Mouse (Mus musculus): Measurements from ENCODE around the gene Cacna1c.
"Not testable (repeated sequence)": the region's sequence is repeated elsewhere in the genome, so short reads cannot be mapped to it uniquely, and the experiment has no call there.

The Cacna1c gene

GRCm38 (mm10) chr6:119220297-119220696 is 24.1 kb upstream of the Cacna1c start:
- peak; percentile 74 for DNase-seq (ENCODE audit: low read depth, low spot score)
- peaks cover 3% of the 10 kb centered on the region; the same call in 1 of the 2 replicates for H3K36me3 ChIP-seq (ENCODE audit: control insufficient read depth, insufficient read depth, low read length, poor library complexity, severe bottlenecking)
- H3K27me3 ChIP-seq (ENCODE audit: control insufficient read depth, insufficient read depth, low read length, poor library complexity, severe bottlenecking) = no peaks in the 10 kb centered on the region

DNA sequence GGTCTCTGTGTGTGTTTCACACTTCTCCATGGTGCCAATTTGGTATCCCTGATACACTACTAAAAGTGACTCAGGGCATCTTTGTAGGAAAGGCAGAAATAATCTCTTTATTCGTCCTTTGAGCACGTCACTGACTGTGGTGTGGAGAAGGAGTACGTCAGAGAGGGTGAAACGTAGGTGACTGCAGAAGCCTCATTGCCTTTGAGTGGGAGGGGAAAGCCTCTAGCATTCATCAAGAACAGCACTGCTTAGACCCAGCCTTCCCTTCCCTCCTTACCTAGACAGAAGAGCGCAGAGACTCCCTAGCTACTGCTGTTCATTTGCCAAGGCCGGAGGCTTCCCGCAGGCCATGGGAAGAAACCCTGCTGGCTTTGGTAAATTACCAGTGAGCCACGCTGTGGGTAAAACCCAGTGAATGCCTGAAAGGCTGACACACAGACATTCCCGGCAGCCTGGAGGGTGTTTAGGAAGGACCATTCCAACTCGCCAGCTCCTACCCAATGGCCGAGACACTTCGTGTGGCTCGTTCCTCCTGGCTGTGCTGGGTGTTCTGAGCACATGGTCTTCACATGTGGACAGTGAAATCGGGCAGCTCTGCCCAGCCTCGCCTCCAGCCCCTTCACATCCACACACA is 23.1 kb upstream of the Cacna1c start:
- no peak for DNase-seq (ENCODE audit: low read depth, low spot score)
- no peaks in the 10 kb centered on the region for H3K27me3 ChIP-seq (ENCODE audit: control insufficient read depth, insufficient read depth, low read length, poor library complexity, severe bottlenecking)
- H3K36me3 ChIP-seq (ENCODE audit: control insufficient read depth, insufficient read depth, low read length, poor library complexity, severe bottlenecking) = peaks cover 5% of the 10 kb centered on the region; the same call in 1 of the 2 replicates

GRCm38 (mm10) chr6:119218591-119218990 is 22.4 kb upstream of the Cacna1c start:
- no peaks in the 10 kb centered on the region for H3K27me3 ChIP-seq (ENCODE audit: control insufficient read depth, insufficient read depth, low read length, poor library complexity, severe bottlenecking)
- peaks cover 5% of the 10 kb centered on the region; the same call in 1 of the 2 replicates for H3K36me3 ChIP-seq (ENCODE audit: control insufficient read depth, insufficient read depth, low read length, poor library complexity, severe bottlenecking)
- DNase-seq (ENCODE audit: low read depth, low spot score) = no peak

GRCm38 (mm10) chr6:119217661-119218060 is 21.4 kb upstream of the Cacna1c start:
- peaks cover 7% of the 10 kb centered on the region; the same call in 1 of the 2 replicates for H3K36me3 ChIP-seq (ENCODE audit: control insufficient read depth, insufficient read depth, low read length, poor library complexity, severe bottlenecking)

GRCm38 (mm10) chr6:119215040-119215613 is 18.9 kb upstream of the Cacna1c start:
- DNase-seq (ENCODE audit: low read depth, low spot score) = no peak
- peaks cover 7% of the 10 kb centered on the region; the same call in 1 of the 2 replicates for H3K36me3 ChIP-seq (ENCODE audit: control insufficient read depth, insufficient read depth, low read length, poor library complexity, severe bottlenecking)

More at GRCm38 (mm10) chr6:119217661-119218060, 21.4 kb upstream of the Cacna1c start:
- no peak for DNase-seq (ENCODE audit: low read depth, low spot score)
- no peaks in the 10 kb centered on the region for H3K27me3 ChIP-seq (ENCODE audit: control insufficient read depth, insufficient read depth, low read length, poor library complexity, severe bottlenecking)

DNA sequence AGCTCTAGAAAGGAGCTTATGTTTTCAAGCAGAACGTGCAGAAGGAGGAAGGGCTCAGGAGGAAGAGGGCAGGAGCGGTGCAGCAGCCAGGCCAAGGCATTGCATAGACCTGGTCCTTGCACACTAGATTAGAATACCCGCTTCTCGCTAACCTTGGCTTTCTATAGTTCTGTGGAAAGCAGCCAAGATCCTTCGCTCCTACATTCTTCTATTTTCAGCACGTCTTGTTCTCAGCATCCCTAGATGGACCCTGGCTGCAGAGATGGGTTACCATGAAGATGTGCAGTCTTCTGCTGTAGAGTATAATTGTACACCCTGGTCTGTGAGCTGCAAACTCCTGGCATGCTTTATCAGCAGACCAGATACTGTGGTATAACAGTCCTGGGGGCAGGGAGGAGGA is 18.0 kb upstream of the Cacna1c start:
- Histone ChIP-seq H3K27me3 (ENCODE audit: control insufficient read depth, insufficient read depth, low read length, poor library complexity, severe bottlenecking) (no peaks in the 10 kb centered on the region), H3K36me3 (ENCODE audit: control insufficient read depth, insufficient read depth, low read length, poor library complexity, severe bottlenecking) (peaks cover 7% of the 10 kb centered on the region; the same call in 1 of the 2 replicates)
- no peak for DNase-seq (ENCODE audit: low read depth, low spot score)

More at GRCm38 (mm10) chr6:119215040-119215613, 18.9 kb upstream of the Cacna1c start:
- no peaks in the 10 kb centered on the region for H3K27me3 ChIP-seq (ENCODE audit: control insufficient read depth, insufficient read depth, low read length, poor library complexity, severe bottlenecking)

- Histone ChIP-seq H3K27me3 (ENCODE audit: control insufficient read depth, insufficient read depth, low read length, poor library complexity, severe bottlenecking) (no peaks in the 10 kb centered on the region), H3K36me3 (ENCODE audit: control insufficient read depth, insufficient read depth, low read length, poor library complexity, severe bottlenecking) (peaks cover 7% of the 10 kb centered on the region; the same call in 1 of the 2 replicates)
- DNase-seq (ENCODE audit: low read depth, low spot score) = no peak
These were observed 17.2 kb upstream of the Cacna1c start for GRCm38 (mm10) chr6:119213375-119213774.

DNA sequence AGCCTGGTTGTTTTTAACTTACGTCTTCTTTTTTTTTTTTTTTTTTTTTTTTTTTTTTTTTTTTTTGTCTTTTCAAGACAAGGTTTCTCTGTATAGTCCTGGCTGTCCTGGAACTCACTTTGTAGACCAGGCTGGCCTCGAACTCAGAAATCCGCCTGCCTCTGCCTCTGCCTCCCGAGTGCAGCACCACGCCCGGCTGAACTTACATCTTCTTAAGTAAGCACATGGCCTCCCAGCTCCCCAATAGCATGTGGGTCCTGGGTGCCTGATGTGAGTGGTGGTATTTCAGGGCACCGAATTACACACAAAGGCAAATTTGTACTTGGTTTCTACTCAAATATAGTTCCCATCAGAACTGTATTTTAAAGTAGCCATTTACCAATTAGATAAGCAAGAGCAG is 9.8 kb upstream of the Cacna1c start:
- not testable (repeated sequence) for H3K36me3 ChIP-seq (ENCODE audit: control insufficient read depth, insufficient read depth, low read length, poor library complexity, severe bottlenecking); H3K27me3 ChIP-seq (ENCODE audit: control insufficient read depth, insufficient read depth, low read length, poor library complexity, severe bottlenecking); DNase-seq (ENCODE audit: low read depth, low spot score)

GRCm38 (mm10) chr6:119204915-119205314 is 8.7 kb upstream of the Cacna1c start:
- no peak for DNase-seq (ENCODE audit: low read depth, low spot score)
- no peaks in the 10 kb centered on the region for H3K27me3 ChIP-seq (ENCODE audit: control insufficient read depth, insufficient read depth, low read length, poor library complexity, severe bottlenecking)
- peaks cover 9% of the 10 kb centered on the region for H3K36me3 ChIP-seq (ENCODE audit: control insufficient read depth, insufficient read depth, low read length, poor library complexity, severe bottlenecking)

DNA sequence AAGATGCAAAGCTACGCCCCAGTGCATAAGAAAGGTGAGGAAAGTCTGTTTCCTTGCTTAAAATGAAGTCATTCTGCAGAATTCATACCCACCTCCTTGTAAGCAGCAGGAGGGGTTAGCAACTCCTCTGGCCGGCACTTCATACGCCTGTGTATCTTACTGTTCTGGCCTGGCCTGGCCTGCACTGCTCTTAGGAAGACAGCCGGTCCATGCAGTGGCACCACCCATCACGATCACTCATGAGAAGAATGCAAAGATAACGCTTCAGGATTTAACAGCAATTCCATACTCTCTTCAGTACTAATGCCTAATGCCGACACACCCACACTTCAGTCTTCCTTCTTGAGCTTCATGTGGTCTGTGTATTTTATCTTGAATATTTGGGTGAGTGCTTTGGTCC is 8.1 kb upstream of the Cacna1c start:
- no peaks in the 10 kb centered on the region for H3K27me3 ChIP-seq (ENCODE audit: control insufficient read depth, insufficient read depth, low read length, poor library complexity, severe bottlenecking)
- no peak for DNase-seq (ENCODE audit: low read depth, low spot score)
- peaks cover 9% of the 10 kb centered on the region for H3K36me3 ChIP-seq (ENCODE audit: control insufficient read depth, insufficient read depth, low read length, poor library complexity, severe bottlenecking)

GRCm38 (mm10) chr6:119201575-119201974 is 5.4 kb upstream of the Cacna1c start:
- Histone ChIP-seq H3K27me3 (ENCODE audit: control insufficient read depth, insufficient read depth, low read length, poor library complexity, severe bottlenecking) (no peaks in the 10 kb centered on the region), H3K36me3 (ENCODE audit: control insufficient read depth, insufficient read depth, low read length, poor library complexity, severe bottlenecking) (peaks cover 9% of the 10 kb centered on the region)
- no peak for DNase-seq (ENCODE audit: low read depth, low spot score)

- DNase-seq (ENCODE audit: low read depth, low spot score) = no peak
- Histone ChIP-seq H3K36me3 (ENCODE audit: control insufficient read depth, insufficient read depth, low read length, poor library complexity, severe bottlenecking) (peaks cover 7% of the 10 kb centered on the region), H3K27me3 (ENCODE audit: control insufficient read depth, insufficient read depth, low read length, poor library complexity, severe bottlenecking) (no peaks in the 10 kb centered on the region)
These were observed 4.1 kb upstream of the Cacna1c start for GRCm38 (mm10) chr6:119200362-119200761.

DNA sequence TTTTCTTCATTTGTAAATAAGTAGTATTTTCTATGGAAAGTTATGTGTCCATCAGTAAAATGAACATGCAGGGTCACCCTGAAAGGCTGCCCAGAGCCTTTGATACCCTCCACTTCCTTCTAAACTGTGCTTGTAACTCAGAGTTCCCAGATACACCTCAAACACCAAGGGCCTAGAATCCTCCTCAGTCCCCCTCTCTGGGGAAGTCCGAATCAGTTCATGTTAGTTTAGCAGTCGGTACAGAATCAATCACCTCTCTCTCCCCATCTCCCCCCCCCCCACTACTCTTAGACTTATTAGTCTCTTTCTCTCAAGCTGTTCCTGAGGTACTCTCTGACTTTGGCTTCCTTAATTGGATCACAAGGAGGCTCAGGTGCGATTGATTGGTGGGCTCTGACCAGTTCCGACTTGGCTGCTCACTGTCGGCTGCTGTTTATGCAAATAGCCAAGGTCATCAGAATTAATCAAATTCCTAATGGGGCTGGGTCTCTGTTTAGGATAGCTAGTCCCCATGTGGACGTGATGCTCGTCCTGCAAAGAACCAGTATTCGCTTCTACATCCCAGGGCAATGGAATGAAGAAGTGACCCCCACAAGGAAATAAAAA is 3.2 kb upstream of the Cacna1c start:
- no peak for DNase-seq (ENCODE audit: low read depth, low spot score)
- H3K36me3 ChIP-seq (ENCODE audit: control insufficient read depth, insufficient read depth, low read length, poor library complexity, severe bottlenecking) = peaks cover 5% of the 10 kb centered on the region
- no peaks in the 10 kb centered on the region for H3K27me3 ChIP-seq (ENCODE audit: control insufficient read depth, insufficient read depth, low read length, poor library complexity, severe bottlenecking)

DNA sequence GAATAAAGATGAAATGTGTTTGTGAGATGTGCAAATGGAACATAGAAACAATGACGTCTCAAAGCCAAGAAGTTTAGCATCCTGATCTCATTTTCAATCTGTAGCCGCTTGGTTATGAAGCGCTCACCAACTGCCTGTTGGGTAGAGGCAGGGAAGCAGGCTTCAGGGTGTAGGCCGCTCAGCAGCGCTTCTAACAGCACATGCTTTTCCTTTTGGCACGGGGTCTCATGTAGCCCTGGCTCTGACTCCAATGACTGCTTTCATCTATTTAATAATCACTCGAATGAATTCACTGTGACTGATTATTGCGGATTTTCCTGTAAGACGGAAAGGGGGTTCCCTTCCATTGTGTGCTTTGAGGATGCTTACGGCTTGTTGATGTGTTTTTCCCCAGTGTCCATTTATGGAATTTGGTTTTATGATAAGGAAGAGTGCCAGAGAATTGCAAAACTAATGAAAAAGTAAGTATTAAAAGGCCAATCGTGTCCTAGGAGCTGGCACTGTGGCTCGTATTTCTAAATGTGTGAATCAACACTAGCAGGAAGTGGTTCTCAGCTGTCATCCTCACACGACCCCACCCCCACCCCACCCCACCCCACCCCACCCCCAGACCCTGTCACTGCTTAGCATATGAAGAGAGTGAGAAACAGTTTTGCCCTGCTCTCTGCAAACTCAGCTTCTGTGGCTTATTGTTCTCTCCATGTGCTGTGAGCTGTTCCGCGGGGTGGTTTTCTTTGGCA is 2.5 kb upstream of the Cacna1c start:
- DNase-seq (ENCODE audit: low read depth, low spot score) = no peak
- Histone ChIP-seq H3K27me3 (ENCODE audit: control insufficient read depth, insufficient read depth, low read length, poor library complexity, severe bottlenecking) (no peaks in the 10 kb centered on the region), H3K36me3 (ENCODE audit: control insufficient read depth, insufficient read depth, low read length, poor library complexity, severe bottlenecking) (peaks cover 5% of the 10 kb centered on the region)

GRCm38 (mm10) chr6:119194601-119195000 is 1.6 kb downstream of the Cacna1c start:
- Histone ChIP-seq H3K27me3 (ENCODE audit: control insufficient read depth, insufficient read depth, low read length, poor library complexity, severe bottlenecking) (no peaks in the 10 kb centered on the region; the same call in 1 of the 2 replicates), H3K36me3 (ENCODE audit: control insufficient read depth, insufficient read depth, low read length, poor library complexity, severe bottlenecking) (peaks cover 6% of the 10 kb centered on the region; the same call in 1 of the 2 replicates)
- no peak for DNase-seq (ENCODE audit: low read depth, low spot score)
